Mouse (Mus musculus): ENCODE data around the gene Ntan1.

GRCm38 (mm10) chr16:13804666-13805065 lies 14.0 kb upstream of the Ntan1 start:
- TF ChIP-seq CTCF (conservative IDR thresholded peaks at IDR 0.05; ENCODE audit: insufficient read depth, insufficient read length, low read depth, low read length) (no peak), POLR2A (IDR thresholded peaks at IDR 0.05; ENCODE audit: low read depth, low read length) (no peak)

All from kidney, adult 2 months (tissue).